Mouse (Mus musculus): ENCODE results near the gene Sar1a. TPM values are rescaled to one million over a fixed set of nuclear protein-coding genes. Genes with fewer than 3 reads are reported as not detected.
A peak's percentile ranks its signal among the peaks of the same experiment; 100 is the strongest.

Sar1a gene
- 100 to 1,000 TPM; 122 to 128 TPM for total RNA-seq (2021)
- long read RNA-seq, experiment 1, transcript Sar1a-201 (7 exons, 2,613 nt) = major isoform, 213 of 242 reads
- long read RNA-seq, experiment 1, partial matches to known transcripts = 2 of 242 reads
- long read RNA-seq, experiment 1, other reads (novel, unspliced or antisense) = 23 of 242 reads
- long read RNA-seq, experiment 2, transcript Sar1a-201 (7 exons, 2,613 nt) = major isoform, 162 of 182 reads
- long read RNA-seq, experiment 2, partial matches to known transcripts = 6 of 182 reads
- long read RNA-seq, experiment 2, other reads (novel, unspliced or antisense) = 12 of 182 reads

DNA sequence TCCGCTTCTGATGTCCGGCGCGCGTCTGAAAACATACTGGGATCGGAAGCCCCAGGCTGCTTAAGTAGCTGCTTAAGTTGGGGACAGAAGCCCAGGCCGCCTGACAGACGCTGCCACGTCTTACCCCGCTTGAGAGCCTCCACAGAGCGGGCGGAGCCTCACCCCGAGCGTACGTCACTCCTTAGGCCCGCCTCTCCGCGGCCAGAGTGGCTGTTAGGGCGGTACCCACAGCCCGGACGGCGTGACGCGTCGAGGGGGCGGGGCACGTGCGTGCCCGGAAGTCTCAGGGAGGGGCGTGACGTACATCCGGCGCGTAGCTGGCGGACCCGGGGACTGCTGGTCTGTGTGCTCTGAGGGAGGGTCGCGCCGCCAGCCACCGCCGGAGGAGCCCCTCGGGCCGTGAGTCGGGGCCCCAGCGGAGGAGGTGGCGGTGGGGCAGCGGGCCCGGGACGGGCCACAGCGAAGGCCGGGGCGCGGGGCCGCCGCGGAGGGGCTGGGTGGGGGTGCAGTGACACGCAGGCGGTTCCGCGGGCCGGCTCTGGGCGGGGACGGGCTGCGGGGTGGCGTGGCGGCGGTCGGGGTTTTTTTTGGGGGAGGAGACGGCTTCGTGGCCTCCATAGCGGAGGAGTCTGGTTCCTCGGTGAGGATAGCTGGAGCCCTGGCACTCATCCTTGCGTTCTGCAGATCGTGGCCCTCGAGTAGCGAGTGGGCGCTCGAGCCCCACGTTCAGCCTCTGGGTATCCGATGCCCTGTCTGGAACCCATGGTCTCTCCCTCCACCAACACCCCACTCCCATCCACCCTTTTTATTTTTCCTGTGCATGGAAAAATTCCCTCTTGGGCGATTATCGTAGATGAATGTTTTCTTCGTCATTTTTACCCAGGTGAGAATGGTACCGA, at the start of gene Sar1a:
Gene Sar1a, plus strand, starts transcription at position 285 of the 899 bp plus-strand sequence.
- DNase-seq (ENCODE audit: low spot score in 2 of 2) = peak; percentile 98 to 99

DNA sequence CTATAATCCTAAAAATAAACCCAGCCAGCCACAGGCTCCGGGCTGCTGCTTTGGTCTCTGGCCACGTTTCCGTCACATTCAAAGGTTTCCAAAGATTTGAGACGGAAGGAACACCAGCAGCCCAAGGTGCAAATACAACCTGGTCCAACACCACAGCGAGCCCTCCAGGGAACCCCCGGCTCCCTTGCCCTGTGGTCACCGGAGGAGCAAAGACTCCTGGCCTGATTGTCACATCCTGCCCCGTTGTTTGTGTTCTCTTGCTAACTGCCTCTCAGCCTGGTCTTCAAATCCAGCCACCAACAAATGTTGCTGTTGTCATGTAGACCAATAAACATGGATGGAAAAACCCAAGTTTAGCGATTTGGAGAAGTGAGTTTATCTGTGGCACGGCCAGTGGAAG, 47.7 kb upstream of the Sar1a start:
- no peak for DNase-seq (ENCODE audit: low spot score in 2 of 2)

GRCm38 (mm10) chr10:61637055-61637454, 43.0 kb upstream of the Sar1a start:
- no peak for DNase-seq (ENCODE audit: low spot score in 2 of 2)

DNA sequence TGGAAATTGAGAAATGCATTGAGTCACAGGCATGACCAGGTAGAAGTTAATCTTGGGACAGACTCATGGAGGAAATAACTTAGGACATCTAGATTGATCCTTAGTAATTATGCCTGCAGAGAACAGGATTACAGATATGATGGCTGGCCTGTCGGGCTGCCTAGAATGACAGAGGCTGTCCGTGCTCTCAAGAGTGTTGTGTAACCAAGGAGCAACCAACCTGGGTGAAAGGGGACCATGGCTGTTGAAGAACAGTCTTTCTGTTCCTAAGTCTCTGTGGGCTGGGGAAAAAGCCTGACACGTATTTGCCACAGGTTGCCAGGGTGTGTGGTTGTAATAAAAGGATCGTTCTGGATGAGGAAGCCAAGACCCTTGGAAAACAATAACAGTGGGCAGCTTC, 39.7 kb upstream of the Sar1a start:
- no peak for DNase-seq (ENCODE audit: low spot score in 2 of 2)

- DNase-seq (ENCODE audit: low spot score in 2 of 2) = no peak
Observed at GRCm38 (mm10) chr10:61646557-61646956, 33.5 kb upstream of the Sar1a start.

DNA sequence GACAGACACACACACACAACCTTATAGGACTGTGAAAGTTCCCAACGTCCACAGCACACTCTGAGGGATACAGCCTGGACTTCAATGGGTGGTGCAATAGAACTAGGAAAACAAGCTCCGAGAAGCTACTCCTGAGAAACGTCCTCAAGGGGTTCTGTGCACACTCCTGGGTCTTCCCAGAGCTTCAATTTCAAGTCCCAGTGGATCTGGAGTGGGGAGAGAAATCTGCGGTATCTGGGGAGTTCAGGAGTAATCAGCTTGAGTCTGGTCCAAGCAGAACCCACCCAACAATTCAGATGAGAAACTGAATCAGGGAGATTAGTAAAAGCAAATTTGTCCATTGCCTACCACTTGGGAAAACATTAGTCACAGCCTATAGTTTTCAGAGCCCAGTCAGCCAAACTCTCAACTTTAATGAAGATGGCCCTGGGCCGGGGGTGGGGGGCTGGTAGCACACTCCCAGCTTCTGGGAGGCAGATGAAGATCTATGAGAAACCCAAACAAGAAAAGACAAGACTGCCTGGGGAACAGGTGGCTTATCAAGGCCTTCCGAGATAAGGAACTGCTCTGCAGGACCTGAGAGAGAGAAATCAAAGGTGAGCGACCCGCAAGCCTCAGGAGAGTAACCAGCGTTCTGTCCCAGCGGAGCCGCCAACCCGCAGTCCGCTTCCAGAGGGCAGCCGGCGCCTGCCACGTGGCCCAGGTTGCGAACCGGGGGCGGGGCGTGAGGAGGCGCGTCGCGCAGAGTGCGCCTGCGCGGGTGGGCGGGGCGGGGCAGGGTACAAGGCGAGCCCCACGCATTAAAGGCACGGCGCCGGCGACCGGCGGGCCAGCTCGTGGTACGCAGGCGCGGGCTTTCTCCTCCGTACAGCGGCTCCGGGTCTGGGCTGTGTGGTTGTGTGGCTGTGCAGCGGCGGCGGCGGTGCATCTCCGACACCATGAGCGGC, 32.0 kb upstream of the Sar1a start, which contains the start of gene Ppa1:
Gene Ppa1, plus strand, starts transcription at position 763 of the 947 bp plus-strand sequence.
- peak; percentile 80 to 89 for DNase-seq (ENCODE audit: low spot score in 2 of 2)

- peak in 1 of 2 experiments; percentile 9 for DNase-seq (ENCODE audit: low spot score in 2 of 2)
Observed at GRCm38 (mm10) chr10:61648737-61649645, 31.1 kb upstream of the Sar1a start.

- no peak for DNase-seq (ENCODE audit: low spot score in 2 of 2)
Observed at GRCm38 (mm10) chr10:61654105-61654504, 26.0 kb upstream of the Sar1a start.

GRCm38 (mm10) chr10:61654691-61655090, 25.4 kb upstream of the Sar1a start:
- no peak for DNase-seq (ENCODE audit: low spot score in 2 of 2)

GRCm38 (mm10) chr10:61655188-61655587, 24.9 kb upstream of the Sar1a start:
- DNase-seq (ENCODE audit: low spot score in 2 of 2) = no peak

DNA sequence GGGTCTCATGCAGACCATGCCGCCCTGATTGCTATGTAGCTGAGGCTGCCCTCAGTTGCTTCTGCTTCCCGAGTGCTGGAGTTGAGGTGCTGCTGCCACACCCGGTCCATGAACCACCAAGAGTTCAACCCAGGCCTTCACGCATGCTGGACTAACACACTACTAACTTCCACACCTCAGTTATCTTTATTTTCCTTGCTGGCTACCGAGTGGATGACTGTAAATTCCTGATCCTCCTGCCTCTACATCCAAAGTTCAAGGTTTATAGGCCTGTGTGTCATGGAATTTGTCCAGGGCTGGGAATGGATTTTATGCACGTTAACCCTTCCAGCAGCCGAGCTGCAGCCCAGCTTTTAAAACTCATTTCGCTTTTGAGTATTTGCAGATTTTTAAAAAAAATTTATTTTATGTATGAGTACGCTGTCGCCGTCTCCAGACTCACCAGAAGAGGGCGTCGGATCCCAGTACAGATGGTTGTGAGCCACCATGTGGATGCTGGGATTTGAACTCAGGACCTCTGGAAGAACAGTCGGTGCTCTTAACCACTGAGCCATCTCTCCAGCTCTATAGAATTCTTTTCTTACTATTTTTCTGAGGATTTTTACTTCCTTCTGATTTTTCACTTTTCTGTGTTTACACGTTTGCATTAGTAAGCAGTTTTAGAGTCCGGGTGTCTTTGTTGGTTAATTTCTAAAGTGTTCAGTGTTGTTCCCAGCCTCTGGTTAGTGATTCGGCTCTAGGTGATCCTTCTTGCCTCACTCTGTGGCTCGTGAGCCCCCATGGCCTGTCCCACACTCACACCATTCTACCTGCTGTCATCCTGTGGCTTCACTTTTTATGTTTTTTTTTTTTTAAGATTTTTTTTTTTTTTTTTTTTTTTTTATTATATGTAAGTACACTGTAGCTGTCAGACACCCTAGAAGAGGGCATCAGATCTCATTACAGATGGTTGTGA, 22.9 kb upstream of the Sar1a start:
- no peak for DNase-seq (ENCODE audit: low spot score in 2 of 2)

- DNase-seq (ENCODE audit: low spot score in 2 of 2) = peak in 1 of 2 experiments; percentile 42
Observed at GRCm38 (mm10) chr10:61657985-61658384, 22.1 kb upstream of the Sar1a start.

GRCm38 (mm10) chr10:61661887-61662286, 18.2 kb upstream of the Sar1a start:
- DNase-seq (ENCODE audit: low spot score in 2 of 2) = no peak

DNA sequence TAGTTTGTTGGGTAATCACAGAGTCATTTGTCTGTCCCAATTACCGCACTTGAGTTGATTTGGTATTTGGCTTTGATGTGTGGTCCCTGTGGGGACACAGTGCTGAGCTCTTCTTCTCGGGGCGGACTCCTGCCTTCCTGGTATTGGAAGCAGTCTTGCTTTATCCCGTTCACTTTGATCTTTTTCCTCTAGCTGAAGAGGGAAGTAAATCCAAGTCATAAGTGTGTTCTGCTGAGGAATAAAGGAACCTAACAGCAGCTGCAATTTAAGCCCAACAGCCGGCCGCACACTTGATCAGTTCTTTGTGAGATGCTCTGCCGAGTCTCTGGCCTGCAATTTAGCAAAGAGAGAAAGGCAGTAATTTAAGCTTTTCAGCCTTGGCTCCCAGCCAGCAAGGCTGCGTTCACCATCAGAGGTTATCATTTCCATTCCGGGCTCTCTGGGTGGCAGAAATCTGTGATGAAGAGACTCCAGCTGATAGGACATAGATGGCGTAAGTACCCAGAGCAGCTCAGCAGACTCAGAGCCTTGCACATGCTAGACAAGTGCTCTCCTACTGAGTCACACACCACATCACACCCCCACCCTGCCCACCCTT, 17.6 kb upstream of the Sar1a start:
- no peak for DNase-seq (ENCODE audit: low spot score in 2 of 2)

GRCm38 (mm10) chr10:61665111-61665510, 15.0 kb upstream of the Sar1a start:
- DNase-seq (ENCODE audit: low spot score in 2 of 2) = no peak

GRCm38 (mm10) chr10:61665651-61666050, 14.4 kb upstream of the Sar1a start:
- no peak for DNase-seq (ENCODE audit: low spot score in 2 of 2)

DNA sequence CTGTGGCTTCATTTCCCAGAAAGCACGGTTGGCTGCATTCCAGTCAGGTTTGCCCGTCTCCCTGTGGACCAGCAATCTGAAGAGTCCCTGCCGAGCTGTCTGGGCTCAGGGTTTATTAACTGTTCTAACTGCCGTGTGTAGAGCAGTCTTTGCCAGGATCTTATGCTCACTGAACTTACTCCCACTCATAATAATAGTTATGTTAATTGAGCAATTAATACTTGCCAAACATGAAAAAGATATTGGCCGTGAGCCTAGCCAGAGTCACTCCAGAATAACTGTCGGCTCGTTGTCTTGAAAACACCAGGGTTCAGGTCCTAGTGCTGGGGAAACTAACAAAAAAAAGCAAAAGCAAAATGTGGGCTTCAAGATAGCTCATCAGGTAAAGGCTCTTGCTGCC, 10.8 kb upstream of the Sar1a start:
- no peak for DNase-seq (ENCODE audit: low spot score in 2 of 2)

DNA sequence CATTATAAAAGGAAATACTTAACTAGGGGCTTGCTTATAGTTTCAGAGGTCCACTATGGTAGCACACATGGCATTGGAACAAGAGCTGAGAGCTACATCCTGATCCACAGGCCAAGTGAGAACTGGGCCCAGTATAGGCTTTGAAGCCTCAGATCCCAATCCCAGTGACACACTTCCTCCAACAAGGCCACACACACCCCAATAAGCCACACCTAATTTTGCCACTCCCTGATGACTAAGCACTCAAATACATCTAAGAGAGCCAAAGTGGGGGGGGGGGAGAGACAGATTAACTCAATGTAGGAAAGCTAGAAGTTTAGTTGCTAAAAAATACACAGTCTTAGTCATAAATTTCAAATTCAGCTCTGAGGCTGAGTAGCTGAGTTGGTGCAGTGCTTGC, 10.2 kb upstream of the Sar1a start:
- no peak for DNase-seq (ENCODE audit: low spot score in 2 of 2)

All from left cerebral cortex, adult 18-20 months (tissue).